Mouse (Mus musculus): ENCODE measurements around the gene Rgs2. TPM values are rescaled to one million over a fixed set of nuclear protein-coding genes. Genes with fewer than 3 reads are reported as not detected.

Gene Rgs2
- 0.59 TPM in 1 of 2 replicates, not detected in the other for polyA plus RNA-seq (2011; ENCODE audit: insufficient read depth, insufficient read length, low read depth, missing spikeins)

- no peak within 1 kb of the TSS for H3K27ac ChIP-seq (ENCODE audit: insufficient read depth, low read length)
- peak within 1 kb of the TSS; percentile 74 for H3K4me3 ChIP-seq (ENCODE audit: low read depth, low read length)
- H3K9ac ChIP-seq (ENCODE audit: low read depth, poor library complexity, severe bottlenecking), result peak within 1 kb of the TSS; percentile 57
- H3K4me1 ChIP-seq (ENCODE audit: control insufficient read depth, insufficient read depth, low read length), result no peaks in the 10 kb centered on the region
- TF ChIP-seq EP300 (IDR thresholded peaks at IDR 0.05; ENCODE audit: insufficient read depth, low read depth, low read length) (no peak), POLR2A (IDR thresholded peaks at IDR 0.05; ENCODE audit: insufficient read depth, low read length) (no peak), CTCF (IDR thresholded peaks at IDR 0.05; ENCODE audit: low read depth, low read length) (no peak)
- no peaks in the 10 kb centered on the region for H3K36me3 ChIP-seq (ENCODE audit: control insufficient read depth, insufficient read depth, low read length, poor library complexity, severe bottlenecking)
- no peaks in the 10 kb centered on the region for H3K9me3 ChIP-seq (replicated peaks; ENCODE audit: control insufficient read depth, insufficient read depth, low read length, poor library complexity, severe bottlenecking)
- H3K27me3 ChIP-seq (ENCODE audit: control insufficient read depth, insufficient read depth, low read length, poor library complexity, severe bottlenecking), result peaks cover 4% of the 10 kb centered on the region; the same call in 1 of the 2 replicates
Measured at GRCm38 (mm10) chr1:144003904-144004740, at the start of gene Rgs2. Gene Rgs2 (minus strand): TSS chr1:144004161.

- Histone ChIP-seq H3K4me1 (ENCODE audit: control insufficient read depth, insufficient read depth, low read length) (no peaks in the 10 kb centered on the region), H3K9ac (ENCODE audit: low read depth, poor library complexity, severe bottlenecking) (no peak overlapping the region), H3K36me3 (ENCODE audit: control insufficient read depth, insufficient read depth, low read length, poor library complexity, severe bottlenecking) (no peaks in the 10 kb centered on the region), H3K27me3 (ENCODE audit: control insufficient read depth, insufficient read depth, low read length, poor library complexity, severe bottlenecking) (no peaks in the 10 kb centered on the region), H3K9me3 (replicated peaks; ENCODE audit: control insufficient read depth, insufficient read depth, low read length, poor library complexity, severe bottlenecking) (no peaks in the 10 kb centered on the region), H3K27ac (ENCODE audit: insufficient read depth, low read length) (no peak overlapping the region), H3K4me3 (ENCODE audit: low read depth, low read length) (no peak overlapping the region)
- TF ChIP-seq POLR2A (IDR thresholded peaks at IDR 0.05; ENCODE audit: insufficient read depth, low read length), result no peak
- TF ChIP-seq CTCF (IDR thresholded peaks at IDR 0.05; ENCODE audit: low read depth, low read length), result no peak
- no peak for TF ChIP-seq EP300 (IDR thresholded peaks at IDR 0.05; ENCODE audit: insufficient read depth, low read depth, low read length)
Measured at GRCm38 (mm10) chr1:144053401-144053800, 49.4 kb upstream of the Rgs2 start.

GRCm38 (mm10) chr1:144041826-144042225, 37.9 kb upstream of the Rgs2 start:
- Histone ChIP-seq H3K4me1 (ENCODE audit: control insufficient read depth, insufficient read depth, low read length) (no peaks in the 10 kb centered on the region), H3K9me3 (replicated peaks; ENCODE audit: control insufficient read depth, insufficient read depth, low read length, poor library complexity, severe bottlenecking) (no peaks in the 10 kb centered on the region), H3K27me3 (ENCODE audit: control insufficient read depth, insufficient read depth, low read length, poor library complexity, severe bottlenecking) (no peaks in the 10 kb centered on the region; the same call in 1 of the 2 replicates), H3K9ac (ENCODE audit: low read depth, poor library complexity, severe bottlenecking) (no peak overlapping the region), H3K4me3 (ENCODE audit: low read depth, low read length) (no peak overlapping the region), H3K27ac (ENCODE audit: insufficient read depth, low read length) (no peak overlapping the region), H3K36me3 (ENCODE audit: control insufficient read depth, insufficient read depth, low read length, poor library complexity, severe bottlenecking) (no peaks in the 10 kb centered on the region)
- TF ChIP-seq CTCF (IDR thresholded peaks at IDR 0.05; ENCODE audit: low read depth, low read length), result no peak
- TF ChIP-seq POLR2A (IDR thresholded peaks at IDR 0.05; ENCODE audit: insufficient read depth, low read length), result no peak
- no peak for TF ChIP-seq EP300 (IDR thresholded peaks at IDR 0.05; ENCODE audit: insufficient read depth, low read depth, low read length)

- Histone ChIP-seq H3K4me1 (ENCODE audit: control insufficient read depth, insufficient read depth, low read length) (no peaks in the 10 kb centered on the region), H3K36me3 (ENCODE audit: control insufficient read depth, insufficient read depth, low read length, poor library complexity, severe bottlenecking) (no peaks in the 10 kb centered on the region), H3K9me3 (replicated peaks; ENCODE audit: control insufficient read depth, insufficient read depth, low read length, poor library complexity, severe bottlenecking) (no peaks in the 10 kb centered on the region), H3K27me3 (ENCODE audit: control insufficient read depth, insufficient read depth, low read length, poor library complexity, severe bottlenecking) (no peaks in the 10 kb centered on the region), H3K27ac (ENCODE audit: insufficient read depth, low read length) (no peak overlapping the region), H3K4me3 (ENCODE audit: low read depth, low read length) (no peak overlapping the region), H3K9ac (ENCODE audit: low read depth, poor library complexity, severe bottlenecking) (no peak overlapping the region)
- TF ChIP-seq POLR2A (IDR thresholded peaks at IDR 0.05; ENCODE audit: insufficient read depth, low read length) (no peak), CTCF (IDR thresholded peaks at IDR 0.05; ENCODE audit: low read depth, low read length) (no peak), EP300 (IDR thresholded peaks at IDR 0.05; ENCODE audit: insufficient read depth, low read depth, low read length) (no peak)
Measured at GRCm38 (mm10) chr1:144033498-144033897, 29.5 kb upstream of the Rgs2 start.

GRCm38 (mm10) chr1:144030499-144030898, 26.5 kb upstream of the Rgs2 start:
- Histone ChIP-seq H3K4me3 (ENCODE audit: low read depth, low read length) (no peak overlapping the region), H3K36me3 (ENCODE audit: control insufficient read depth, insufficient read depth, low read length, poor library complexity, severe bottlenecking) (no peaks in the 10 kb centered on the region), H3K27me3 (ENCODE audit: control insufficient read depth, insufficient read depth, low read length, poor library complexity, severe bottlenecking) (no peaks in the 10 kb centered on the region), H3K4me1 (ENCODE audit: control insufficient read depth, insufficient read depth, low read length) (no peaks in the 10 kb centered on the region), H3K9me3 (replicated peaks; ENCODE audit: control insufficient read depth, insufficient read depth, low read length, poor library complexity, severe bottlenecking) (no peaks in the 10 kb centered on the region), H3K9ac (ENCODE audit: low read depth, poor library complexity, severe bottlenecking) (no peak overlapping the region), H3K27ac (ENCODE audit: insufficient read depth, low read length) (no peak overlapping the region)
- TF ChIP-seq EP300 (IDR thresholded peaks at IDR 0.05; ENCODE audit: insufficient read depth, low read depth, low read length) (no peak), CTCF (IDR thresholded peaks at IDR 0.05; ENCODE audit: low read depth, low read length) (no peak), POLR2A (IDR thresholded peaks at IDR 0.05; ENCODE audit: insufficient read depth, low read length) (no peak)

GRCm38 (mm10) chr1:144029679-144030078, 25.7 kb upstream of the Rgs2 start:
- Histone ChIP-seq H3K27me3 (ENCODE audit: control insufficient read depth, insufficient read depth, low read length, poor library complexity, severe bottlenecking) (no peaks in the 10 kb centered on the region), H3K27ac (ENCODE audit: insufficient read depth, low read length) (no peak overlapping the region), H3K4me1 (ENCODE audit: control insufficient read depth, insufficient read depth, low read length) (no peaks in the 10 kb centered on the region), H3K9me3 (replicated peaks; ENCODE audit: control insufficient read depth, insufficient read depth, low read length, poor library complexity, severe bottlenecking) (no peaks in the 10 kb centered on the region), H3K9ac (ENCODE audit: low read depth, poor library complexity, severe bottlenecking) (no peak overlapping the region), H3K4me3 (ENCODE audit: low read depth, low read length) (no peak overlapping the region), H3K36me3 (ENCODE audit: control insufficient read depth, insufficient read depth, low read length, poor library complexity, severe bottlenecking) (no peaks in the 10 kb centered on the region)
- TF ChIP-seq CTCF (IDR thresholded peaks at IDR 0.05; ENCODE audit: low read depth, low read length) (no peak), EP300 (IDR thresholded peaks at IDR 0.05; ENCODE audit: insufficient read depth, low read depth, low read length) (no peak), POLR2A (IDR thresholded peaks at IDR 0.05; ENCODE audit: insufficient read depth, low read length) (no peak)
